Mouse (Mus musculus) myocyte (in vitro differentiated cells): ENCODE measurements around the gene Snf8. TPM values are rescaled to one million over a fixed set of nuclear protein-coding genes. Genes with fewer than 3 reads are reported as not detected.

Experiments
- H3K27me3 ChIP-seq: one replicate; pipeline ENCODE4 v1.6.1; 2011; ENCODE audit not compliant: control insufficient read depth, insufficient read depth, insufficient read length
- H3K36me3 ChIP-seq: one replicate; pipeline ENCODE4 v1.6.1; 2011; ENCODE audit not compliant: control insufficient read depth, insufficient read depth
- H3K4me2 ChIP-seq: one replicate; pipeline ENCODE4 v1.6.1; 2011; ENCODE audit warnings: low read depth, control low read depth
- H3K4me3 ChIP-seq: one replicate; pipeline ENCODE4 v1.5.1; 2011; ENCODE audit warnings: mild to moderate bottlenecking, control low read depth, moderate library complexity
- H3K79me2 ChIP-seq: one replicate; pipeline ENCODE4 v1.6.1; 2011; ENCODE audit not compliant: control insufficient read depth, insufficient read depth
- H3ac ChIP-seq: one replicate; pipeline ENCODE4 v1.6.1; 2011; ENCODE audit not compliant: control insufficient read depth, insufficient read length
- CEBPB ChIP-seq: IDR thresholded peaks from 2 replicates; pipeline ENCODE4 v1.6.1; 2011; ENCODE audit warnings: mild to moderate bottlenecking, moderate library complexity; ENCODE audit not compliant: poor library complexity, insufficient read depth, severe bottlenecking
- E2F4 ChIP-seq: IDR thresholded peaks from one replicate; pipeline ENCODE4 v1.6.1; 2011; ENCODE audit warnings: mild to moderate bottlenecking, control low read depth, moderate library complexity; ENCODE audit not compliant: insufficient read depth
- MAX ChIP-seq: IDR thresholded peaks from one replicate; pipeline ENCODE4 v1.6.1; 2011; ENCODE audit warnings: low read depth, mild to moderate bottlenecking, control low read depth
- MYOD1 ChIP-seq, 3 experiments: IDR thresholded peaks; one replicate each; pipeline ENCODE4 v1.6.1; 2011; ENCODE audit warnings: control low read depth in 2 of 3, low read depth in 2 of 3, mild to moderate bottlenecking in 2 of 3, moderate library complexity in 1 of 3; ENCODE audit not compliant: insufficient read length in 2 of 3, control insufficient read depth in 1 of 3
- MYOG ChIP-seq, 3 experiments: IDR thresholded peaks; one replicate each; pipeline ENCODE4 v1.6.1; 2011; ENCODE audit warnings: control low read depth in 2 of 3, low read depth in 2 of 3, mild to moderate bottlenecking in 2 of 3; ENCODE audit not compliant: insufficient read length in 2 of 3, control insufficient read depth in 1 of 3, insufficient read depth in 1 of 3
- POLR2A ChIP-seq: IDR thresholded peaks from one replicate; pipeline ENCODE4 v1.6.1; 2011; ENCODE audit warnings: low read depth, mild to moderate bottlenecking, control low read depth, moderate library complexity; ENCODE audit not compliant: insufficient read length
- POLR2AphosphoS2 ChIP-seq: IDR thresholded peaks from one replicate; pipeline ENCODE4 v1.6.1; 2011; ENCODE audit warnings: low read depth, control low read depth; ENCODE audit not compliant: insufficient read length
- REST ChIP-seq: IDR thresholded peaks from one replicate; pipeline ENCODE4 v1.6.1; 2011; ENCODE audit warnings: mild to moderate bottlenecking, control low read depth, moderate library complexity; ENCODE audit not compliant: insufficient read depth, insufficient read length
- SRF ChIP-seq: IDR thresholded peaks from one replicate; pipeline ENCODE4 v1.6.1; 2011; ENCODE audit warnings: low read depth; ENCODE audit not compliant: control insufficient read depth, insufficient read length
- TCF12 ChIP-seq: IDR thresholded peaks from one replicate; pipeline ENCODE4 v1.6.1; 2011; ENCODE audit warnings: mild to moderate bottlenecking, control low read depth; ENCODE audit not compliant: poor library complexity, insufficient read depth, severe bottlenecking
- TCF3 ChIP-seq: IDR thresholded peaks from one replicate; pipeline ENCODE4 v1.6.1; 2011; ENCODE audit warnings: low read depth, control low read depth; ENCODE audit not compliant: insufficient read length
- USF1 ChIP-seq: IDR thresholded peaks from one replicate; pipeline ENCODE4 v1.6.1; 2011; ENCODE audit warnings: low read depth, mild to moderate bottlenecking, control low read depth, moderate library complexity
- polyA plus RNA-seq: library from polyadenylated mRNA; unstranded; fragments of >200 nt; fragmentation: generic; extraction: Trizol; gene quantifications from one replicate; pipeline ENCODE4 v1.2.1, GENCODE M21; 2012; ENCODE audit warnings: missing spikeins

The Snf8 gene
- polyA plus RNA-seq, 1 experiment = 112 TPM

GRCm38 (mm10) chr11:96091073-96091472 lies 56.4 kb downstream of the Snf8 start:
- no peaks in the 10 kb centered on the region for H3K27me3 ChIP-seq
- no peak overlapping the region for H3K4me2 ChIP-seq
- TF ChIP-seq E2F4 = no peak
- no peak overlapping the region for H3K4me3 ChIP-seq
- no peaks in the 10 kb centered on the region for H3K36me3 ChIP-seq
- no peak overlapping the region for H3ac ChIP-seq
- H3K79me2 ChIP-seq = no peaks in the 10 kb centered on the region

GRCm38 (mm10) chr11:96092674-96093291 lies 58.1 kb downstream of the Snf8 start:
- TF ChIP-seq SRF (no peak), REST (no peak), MAX (no peak), POLR2AphosphoS2 (no peak), POLR2A (no peak), MYOD1 (IDR thresholded peaks at IDR 0.05; ENCODE audit: control insufficient read depth in 1 of 3, insufficient read length in 2 of 3, low read depth in 2 of 3) (no peak), TCF3 (no peak), E2F4 (no peak), USF1 (no peak), MYOG (IDR thresholded peaks at IDR 0.05; ENCODE audit: control insufficient read depth in 1 of 3, insufficient read depth in 1 of 3, insufficient read length in 2 of 3, low read depth in 2 of 3) (no peak), TCF12 (no peak), CEBPB (no peak)
- Histone ChIP-seq H3K4me3 (no peak overlapping the region), H3K27me3 (peaks cover 14% of the 10 kb centered on the region), H3ac (no peak overlapping the region), H3K4me2 (no peak overlapping the region), H3K79me2 (no peaks in the 10 kb centered on the region), H3K36me3 (no peaks in the 10 kb centered on the region)

- TF ChIP-seq TCF12 = no peak
- no peak for TF ChIP-seq SRF
- TF ChIP-seq MAX = no peak
- TF ChIP-seq USF1 = no peak
- TF ChIP-seq REST = no peak
- TF ChIP-seq CEBPB = no peak
- H3K4me2 ChIP-seq = no peak overlapping the region
- no peak overlapping the region for H3K4me3 ChIP-seq
- peaks cover 15% of the 10 kb centered on the region for H3K27me3 ChIP-seq
- no peaks in the 10 kb centered on the region for H3K79me2 ChIP-seq
- H3K36me3 ChIP-seq = no peaks in the 10 kb centered on the region
- H3ac ChIP-seq = no peak overlapping the region
These were observed 58.7 kb downstream of the Snf8 start for GRCm38 (mm10) chr11:96093361-96093760.

Other genes starting within 250 kb of the Snf8 start
- 165 TPM for gene Phospho1, start 210.4 kb upstream of the Snf8 start, polyA plus RNA-seq
- gene Gngt2, start 197.7 kb upstream of the Snf8 start, polyA plus RNA-seq = 1.1 TPM
- gene Abi3, start 192.4 kb upstream of the Snf8 start, polyA plus RNA-seq = 1.5 TPM
- gene B4galnt2, start 120.0 kb upstream of the Snf8 start, polyA plus RNA-seq = 0.14 TPM
- 0.30 TPM for gene Igf2bp1, start 28.9 kb upstream of the Snf8 start, polyA plus RNA-seq
- not detected for gene Gip, start 10.3 kb upstream of the Snf8 start, polyA plus RNA-seq
- gene Ube2z, start 30.5 kb downstream of the Snf8 start, polyA plus RNA-seq = 53.6 TPM
- gene Atp5g1, start 40.8 kb downstream of the Snf8 start, polyA plus RNA-seq = 1,235 TPM
- gene Calcoco2, start 77.1 kb downstream of the Snf8 start, polyA plus RNA-seq = not detected
- not detected for gene Ttll6, start 98.9 kb downstream of the Snf8 start, polyA plus RNA-seq
- gene Hoxb13, start 159.4 kb downstream of the Snf8 start, polyA plus RNA-seq = 0.10 TPM
- 0.24 TPM for gene Hoxb9, start 236.6 kb downstream of the Snf8 start, polyA plus RNA-seq
- 0.05 TPM for gene Hoxb8, start 247.0 kb downstream of the Snf8 start, polyA plus RNA-seq